Mouse (Mus musculus): ENCODE measurements around the gene Mrpl4. TPM values are rescaled to one million over a fixed set of nuclear protein-coding genes. Genes with fewer than 3 reads are reported as not detected.
A peak's percentile ranks its signal among the peaks of the same experiment; 100 is the strongest.

Gene Mrpl4
- polyA plus RNA-seq (2012; rRNA removed) (36.5 and 36.7 TPM in 2 replicates), polyA plus RNA-seq (2014; fragmentation: Nextera tagmentation; extraction: Ambion mirVana) (61.3 and 67.7 TPM in 2 replicates)

- under 1% methylated on average over 72 of the region's 72 CpGs for WGBS (ENCODE audit: insufficient replicate concordance)
- DNase-seq (ENCODE audit: low read depth in 3 of 3, low spot score in 3 of 3): peak; percentile 74 to 75 (median 74)
These were observed at the start of gene Mrpl4 for GRCm38 (mm10) chr9:21002627-21003551. TSS of gene Mrpl4 (plus strand) at chr9:21002738.

GRCm38 (mm10) chr9:20956989-20957388 lies 45.5 kb upstream of the Mrpl4 start:
- no peak for ATAC-seq (ENCODE audit: insufficient read depth)
- no peak overlapping the region for H3K27ac ChIP-seq
- no peak overlapping the region for H3K4me2 ChIP-seq (ENCODE audit: low read depth)
- DNase-seq (ENCODE audit: low read depth in 3 of 3, low spot score in 3 of 3): no peak
- no peak overlapping the region for H3K4me3 ChIP-seq (ENCODE audit: insufficient read depth in 1 of 2, low read depth in 2 of 2, low read length in 2 of 2)
- H3K4me1 ChIP-seq (replicated peaks; ENCODE audit: control insufficient read depth in 2 of 2, insufficient read depth in 2 of 2, low read length in 1 of 2): peaks cover 0 to 5% of the 10 kb centered on the region in 2 experiments; a peak in 3 of 4 replicates
- TF ChIP-seq EP300 (IDR thresholded peaks at IDR 0.05; ENCODE audit: low read depth): no peak
- no peak for TF ChIP-seq CTCF (IDR thresholded peaks at IDR 0.05; ENCODE audit: low read depth)
- no peaks in the 10 kb centered on the region for H3K27me3 ChIP-seq (ENCODE audit: control insufficient read depth, insufficient read depth, low read length)
- no peaks in the 10 kb centered on the region for H3K36me3 ChIP-seq (replicated peaks; ENCODE audit: control insufficient read depth, insufficient read depth, low read depth)
- 65% methylated on average over 3 of the region's 3 CpGs for WGBS (ENCODE audit: insufficient replicate concordance)
- H3K9ac ChIP-seq (replicated peaks): no peak overlapping the region
- H3K9me3 ChIP-seq (ENCODE audit: control insufficient read depth, low read length): no peaks in the 10 kb centered on the region

More at GRCm38 (mm10) chr9:21002627-21003551, at the start of gene Mrpl4:
- Histone ChIP-seq H3K9ac (replicated peaks) (peak within 1 kb of the TSS; percentile 61), H3K27ac (peak within 1 kb of the TSS; percentile 82), H3K36me3 (replicated peaks; ENCODE audit: control insufficient read depth, insufficient read depth, low read depth) (no peaks in the 10 kb centered on the region; the same call in 1 of the 2 replicates), H3K4me1 (replicated peaks; ENCODE audit: control insufficient read depth in 2 of 2, insufficient read depth in 2 of 2, low read length in 1 of 2) (peaks cover 5% of the 10 kb centered on the region in 2 experiments; a peak in 3 of 4 replicates), H3K4me2 (ENCODE audit: low read depth) (peak within 1 kb of the TSS; percentile 91), H3K27me3 (ENCODE audit: control insufficient read depth, insufficient read depth, low read length) (no peaks in the 10 kb centered on the region), H3K9me3 (ENCODE audit: control insufficient read depth, low read length) (no peaks in the 10 kb centered on the region), H3K4me3 (ENCODE audit: insufficient read depth in 1 of 2, low read depth in 2 of 2, low read length in 2 of 2) (peak within 1 kb of the TSS; percentile 72 to 83)
- peak; percentile 81 for ATAC-seq (ENCODE audit: insufficient read depth)
- TF ChIP-seq EP300 (IDR thresholded peaks at IDR 0.05; ENCODE audit: low read depth) (no peak), CTCF (IDR thresholded peaks at IDR 0.05; ENCODE audit: low read depth) (0 out of 2 replicates have a peak, but pooled peaks have one; percentile 6)

GRCm38 (mm10) chr9:20959430-20959938 lies 43.1 kb upstream of the Mrpl4 start, which contains the start of gene Dnmt1:
TSS of gene Dnmt1 (minus strand) at chr9:20959888.
- ATAC-seq (ENCODE audit: insufficient read depth) (no peak), DNase-seq (ENCODE audit: low read depth in 3 of 3, low spot score in 3 of 3) (no peak)
- Histone ChIP-seq H3K4me1 (replicated peaks; ENCODE audit: control insufficient read depth in 2 of 2, insufficient read depth in 2 of 2, low read length in 1 of 2) (no peaks in the 10 kb centered on the region), H3K27ac (no peak within 1 kb of the TSS), H3K9me3 (ENCODE audit: control insufficient read depth, low read length) (no peaks in the 10 kb centered on the region), H3K4me2 (ENCODE audit: low read depth) (no peak within 1 kb of the TSS), H3K9ac (replicated peaks) (no peak within 1 kb of the TSS), H3K27me3 (ENCODE audit: control insufficient read depth, insufficient read depth, low read length) (no peaks in the 10 kb centered on the region), H3K4me3 (ENCODE audit: insufficient read depth in 1 of 2, low read depth in 2 of 2, low read length in 2 of 2) (no peak within 1 kb of the TSS), H3K36me3 (replicated peaks; ENCODE audit: control insufficient read depth, insufficient read depth, low read depth) (no peaks in the 10 kb centered on the region)
- TF ChIP-seq EP300 (IDR thresholded peaks at IDR 0.05; ENCODE audit: low read depth) (no peak), CTCF (IDR thresholded peaks at IDR 0.05; ENCODE audit: low read depth) (no peak)
- WGBS (ENCODE audit: insufficient replicate concordance): 65% methylated on average over 2 of the region's 2 CpGs

DNA sequence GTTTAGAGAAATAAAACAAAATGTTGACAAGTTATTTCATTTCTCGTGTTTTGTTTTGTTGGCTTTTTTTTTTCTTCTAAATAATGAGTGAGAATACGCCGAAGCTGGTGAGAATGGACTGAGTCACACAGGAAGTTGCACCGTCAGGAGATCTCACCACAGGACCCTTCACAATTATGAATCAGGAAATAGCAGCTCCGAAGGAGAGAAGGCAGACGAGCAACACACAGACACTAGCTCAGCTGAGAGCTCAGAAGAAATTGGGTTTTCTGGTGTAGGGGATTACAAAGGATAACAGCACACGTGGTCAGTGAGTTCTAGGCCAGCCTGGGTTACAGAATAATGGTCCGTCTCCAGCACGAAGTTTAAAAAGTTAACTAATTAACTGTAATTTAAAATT lies 41.0 kb upstream of the Mrpl4 start:
- TF ChIP-seq EP300 (IDR thresholded peaks at IDR 0.05; ENCODE audit: low read depth) (no peak), CTCF (IDR thresholded peaks at IDR 0.05; ENCODE audit: low read depth) (no peak)
- no peak overlapping the region for H3K27ac ChIP-seq

GRCm38 (mm10) chr9:20965606-20966005 lies 36.9 kb upstream of the Mrpl4 start:
- Histone ChIP-seq H3K9ac (replicated peaks) (no peak overlapping the region), H3K27ac (no peak overlapping the region), H3K4me2 (ENCODE audit: low read depth) (no peak overlapping the region), H3K4me1 (replicated peaks; ENCODE audit: control insufficient read depth in 2 of 2, insufficient read depth in 2 of 2, low read length in 1 of 2) (peaks cover 3 to 14% of the 10 kb centered on the region in 2 experiments), H3K9me3 (ENCODE audit: control insufficient read depth, low read length) (no peaks in the 10 kb centered on the region), H3K4me3 (ENCODE audit: insufficient read depth in 1 of 2, low read depth in 2 of 2, low read length in 2 of 2) (no peak overlapping the region), H3K36me3 (replicated peaks; ENCODE audit: control insufficient read depth, insufficient read depth, low read depth) (no peaks in the 10 kb centered on the region), H3K27me3 (ENCODE audit: control insufficient read depth, insufficient read depth, low read length) (no peaks in the 10 kb centered on the region)
- ATAC-seq (ENCODE audit: insufficient read depth): no peak
- TF ChIP-seq EP300 (IDR thresholded peaks at IDR 0.05; ENCODE audit: low read depth): no peak
- no peak for TF ChIP-seq CTCF (IDR thresholded peaks at IDR 0.05; ENCODE audit: low read depth)
- no peak for DNase-seq (ENCODE audit: low read depth in 3 of 3, low spot score in 3 of 3)
- 60% methylated on average over 4 of the region's 4 CpGs for WGBS (ENCODE audit: insufficient replicate concordance)

More for the DNA sequence above, 41.0 kb upstream of the Mrpl4 start:
- no peaks in the 10 kb centered on the region for H3K9me3 ChIP-seq (ENCODE audit: control insufficient read depth, low read length)
- H3K27me3 ChIP-seq (ENCODE audit: control insufficient read depth, insufficient read depth, low read length): no peaks in the 10 kb centered on the region
- H3K9ac ChIP-seq (replicated peaks): no peak overlapping the region
- no peak for DNase-seq (ENCODE audit: low read depth in 3 of 3, low spot score in 3 of 3)
- H3K4me1 ChIP-seq (replicated peaks; ENCODE audit: control insufficient read depth in 2 of 2, insufficient read depth in 2 of 2, low read length in 1 of 2): peaks cover 3 to 13% of the 10 kb centered on the region in 2 experiments
- no peak for ATAC-seq (ENCODE audit: insufficient read depth)
- no peaks in the 10 kb centered on the region for H3K36me3 ChIP-seq (replicated peaks; ENCODE audit: control insufficient read depth, insufficient read depth, low read depth)
- 30% methylated on average over 9 of the region's 9 CpGs for WGBS (ENCODE audit: insufficient replicate concordance)
- H3K4me3 ChIP-seq (ENCODE audit: insufficient read depth in 1 of 2, low read depth in 2 of 2, low read length in 2 of 2): no peak overlapping the region
- no peak overlapping the region for H3K4me2 ChIP-seq (ENCODE audit: low read depth)
